Mouse (Mus musculus) kidney, postnatal 14 days (tissue): ENCODE data around the gene Arhgap10.
A peak's percentile ranks its signal among the peaks of the same experiment; 100 is the strongest.

Experiments
- DNase-seq: peaks from one replicate; pipeline ENCODE4 v3.0.0; 2022; ENCODE audit warnings: mixed read lengths

Gene Arhgap10

DNA sequence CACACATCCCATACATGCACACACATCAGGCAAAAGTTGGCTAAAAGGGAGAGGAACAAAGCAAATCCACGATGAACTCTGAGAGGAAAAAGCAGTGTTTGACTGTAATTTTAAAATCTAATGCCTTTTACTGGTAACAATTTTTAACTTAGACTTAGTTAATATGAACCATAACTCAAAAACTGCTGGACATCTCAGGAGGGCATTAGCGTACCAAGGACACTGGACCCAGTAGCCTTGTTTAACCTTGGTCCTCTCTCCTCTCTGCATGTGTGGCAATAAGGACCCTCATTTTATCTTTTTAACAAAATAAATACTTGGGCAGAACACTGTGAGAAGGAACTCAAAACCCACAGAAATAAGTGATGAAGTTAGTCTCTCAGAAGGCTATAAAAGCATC lies 78.1 kb downstream of the Arhgap10 start:
- no peak for DNase-seq

- DNase-seq, result no peak
Observed at GRCm38 (mm10) chr8:77437807-77438493, 79.8 kb downstream of the Arhgap10 start.

DNA sequence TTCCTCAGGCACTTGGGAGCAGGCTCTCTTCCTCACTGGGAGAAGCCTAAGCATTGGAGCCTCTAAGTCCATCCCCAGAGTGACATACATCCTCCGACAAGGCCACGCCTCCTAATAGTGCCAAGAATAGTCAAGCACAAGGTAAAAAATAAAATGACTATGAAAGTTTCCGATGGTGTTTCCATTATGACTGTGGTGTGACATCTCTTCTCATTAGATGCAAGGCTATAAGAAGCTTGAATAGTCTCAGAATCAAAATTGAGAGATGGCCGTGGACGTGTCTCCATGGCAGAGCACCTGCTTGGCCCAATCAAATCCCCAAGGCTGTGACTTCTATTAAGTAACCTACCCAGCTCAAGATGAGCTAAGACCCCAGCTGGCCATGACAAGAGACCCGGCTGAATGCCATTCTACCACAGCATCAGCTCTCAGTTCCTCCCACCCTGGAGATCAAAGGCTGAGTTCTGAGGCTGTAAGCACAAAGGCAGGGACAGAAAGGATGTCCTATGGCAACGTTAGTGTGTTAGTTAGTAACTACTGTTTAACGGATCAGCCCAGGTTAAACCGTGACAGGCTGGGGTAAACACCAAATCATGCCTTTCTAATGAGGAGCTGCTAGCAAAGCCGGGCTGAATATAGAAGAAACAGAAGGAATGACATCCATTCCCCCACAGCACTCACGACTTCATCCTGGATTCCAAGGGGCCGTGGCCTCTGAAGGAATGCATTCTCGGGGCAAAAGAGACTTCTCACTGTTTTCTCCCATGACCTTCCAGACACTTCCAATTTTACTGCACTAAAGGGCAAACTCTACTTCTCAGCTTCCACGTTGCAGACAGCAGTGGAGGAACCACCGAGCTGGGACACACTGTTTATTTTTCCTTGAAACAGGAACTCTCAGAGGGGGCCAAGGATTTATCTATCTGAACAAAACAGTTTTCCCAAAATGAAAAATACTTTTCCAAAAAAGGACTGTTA lies 81.5 kb downstream of the Arhgap10 start:
- DNase-seq, result peak; percentile 66

- no peak for DNase-seq
Observed at GRCm38 (mm10) chr8:77433221-77433620, 84.5 kb downstream of the Arhgap10 start.

DNA sequence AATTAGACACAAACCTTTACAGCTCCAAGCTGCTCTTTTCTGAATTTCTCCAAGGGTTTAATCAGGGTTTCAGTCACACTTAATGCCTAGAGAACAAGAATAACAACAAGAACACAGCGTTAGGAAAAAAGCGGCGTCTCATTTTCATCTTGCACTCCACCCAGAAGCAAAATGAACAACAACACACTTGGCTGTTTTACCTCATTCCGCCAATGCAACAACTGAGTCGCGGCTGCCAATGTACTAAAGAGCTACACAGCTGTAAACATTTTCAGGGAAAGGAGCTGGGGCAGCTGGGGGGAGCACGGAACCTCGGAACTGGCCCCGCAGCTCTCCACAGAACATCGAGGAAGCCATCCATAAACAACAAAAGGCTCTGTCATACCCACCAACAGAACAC lies 85.0 kb downstream of the Arhgap10 start:
- DNase-seq, result no peak

- no peak for DNase-seq
Observed at GRCm38 (mm10) chr8:77428420-77428819, 89.3 kb downstream of the Arhgap10 start.

- DNase-seq, result no peak
Observed at GRCm38 (mm10) chr8:77428015-77428414, 89.7 kb downstream of the Arhgap10 start.

DNA sequence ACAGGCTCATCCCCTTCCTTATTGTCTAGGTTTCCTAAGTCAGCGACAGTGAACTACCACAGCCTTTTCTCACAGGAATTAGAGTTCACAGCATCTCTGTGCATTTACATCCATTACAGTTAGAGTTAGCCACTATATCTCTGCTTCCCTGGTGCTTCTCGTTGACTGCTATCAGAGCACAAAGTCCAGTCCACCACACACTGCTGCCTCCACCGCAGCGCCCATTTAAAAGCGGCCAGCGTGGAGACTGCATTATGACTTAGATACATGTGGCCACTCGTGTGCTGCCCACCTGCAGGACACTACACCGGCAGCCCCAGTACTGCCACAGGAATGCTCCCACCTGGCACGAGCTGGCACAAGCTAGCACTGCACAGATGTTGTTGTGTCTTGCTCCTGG lies 90.3 kb downstream of the Arhgap10 start:
- no peak for DNase-seq

GRCm38 (mm10) chr8:77423850-77424249 lies 93.9 kb downstream of the Arhgap10 start:
- DNase-seq, result no peak

GRCm38 (mm10) chr8:77422632-77423252 lies 95.0 kb downstream of the Arhgap10 start:
- DNase-seq, result no peak

DNA sequence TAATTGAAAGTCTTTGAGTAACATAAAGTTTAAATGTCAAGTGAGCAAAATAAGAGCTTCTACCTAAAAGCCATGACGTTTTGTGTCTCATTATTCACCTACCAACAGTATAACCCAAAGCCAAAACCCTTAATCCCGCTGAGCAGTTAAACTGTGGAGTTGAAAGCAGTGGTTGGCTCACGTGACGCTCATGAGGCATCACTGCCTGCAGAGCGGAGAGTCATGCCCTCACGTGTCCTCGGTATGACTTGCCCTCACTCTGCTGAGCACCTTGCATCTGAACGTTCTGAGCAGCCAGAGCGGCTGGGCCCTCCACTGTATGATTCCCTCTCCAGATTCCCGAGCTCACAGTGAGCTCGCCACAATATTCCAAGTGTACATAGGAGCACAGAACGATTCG lies 96.2 kb downstream of the Arhgap10 start:
- no peak for DNase-seq

DNA sequence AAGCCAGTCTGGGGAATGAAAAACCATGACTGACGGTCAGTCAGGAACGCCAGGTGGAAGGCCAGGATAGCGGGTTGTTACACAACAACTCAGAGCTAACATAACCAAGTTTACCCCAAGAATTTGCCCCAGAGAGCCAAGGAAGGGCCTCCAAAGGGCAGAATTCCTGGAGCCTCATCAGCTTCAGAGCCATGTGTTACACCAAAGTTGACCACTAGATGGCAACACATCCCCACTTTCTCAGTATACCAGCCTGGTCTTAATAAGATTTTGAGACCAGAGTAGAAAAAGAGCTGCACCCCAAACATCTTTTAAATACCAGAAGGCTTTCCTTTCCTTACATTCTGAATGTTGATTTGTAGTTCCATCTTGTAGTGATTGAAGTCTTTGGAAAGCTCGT lies 98.0 kb downstream of the Arhgap10 start:
- peak; percentile 80 for DNase-seq

DNA sequence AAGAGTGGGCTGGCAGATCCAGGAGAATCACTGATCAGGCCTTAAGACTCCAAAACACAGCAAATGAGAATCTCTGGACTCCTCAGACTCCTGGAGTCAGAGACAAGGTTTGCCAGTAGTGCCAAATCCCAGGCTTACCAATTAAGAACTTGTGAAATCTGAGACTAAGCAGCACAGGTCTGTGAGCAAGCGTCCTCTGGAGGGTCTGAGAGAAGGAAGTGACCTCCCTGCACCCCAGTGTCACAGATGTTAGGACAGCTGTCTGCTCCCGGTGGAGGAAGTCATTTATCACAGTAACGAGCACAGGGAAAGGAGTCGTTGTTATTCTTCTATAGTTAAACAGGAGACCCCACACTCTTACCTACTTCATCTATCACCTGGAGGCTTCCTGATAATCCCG lies 101.0 kb downstream of the Arhgap10 start:
- no peak for DNase-seq

GRCm38 (mm10) chr8:77416034-77416433 lies 101.7 kb downstream of the Arhgap10 start:
- no peak for DNase-seq

GRCm38 (mm10) chr8:77411262-77411661 lies 106.5 kb downstream of the Arhgap10 start:
- DNase-seq, result no peak

DNA sequence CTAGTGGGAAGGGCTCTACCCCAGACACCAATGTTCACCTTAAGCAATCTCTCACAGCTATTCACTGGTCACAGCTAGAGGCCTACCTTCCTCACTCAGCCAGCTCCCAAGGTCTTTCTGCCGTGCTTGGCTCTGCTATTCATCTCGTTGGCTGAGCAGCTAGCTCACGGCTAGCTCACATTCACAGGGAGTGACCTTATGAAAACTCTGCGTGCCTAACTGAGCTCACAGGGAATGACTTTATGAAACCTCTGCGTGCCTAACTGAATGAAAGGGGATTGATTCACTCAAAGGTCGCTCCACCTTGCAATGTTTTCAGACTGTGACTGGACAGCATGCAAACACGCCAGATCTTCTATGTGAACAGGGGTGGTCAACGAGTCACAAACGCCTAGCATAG lies 107.4 kb downstream of the Arhgap10 start:
- DNase-seq, result no peak

DNA sequence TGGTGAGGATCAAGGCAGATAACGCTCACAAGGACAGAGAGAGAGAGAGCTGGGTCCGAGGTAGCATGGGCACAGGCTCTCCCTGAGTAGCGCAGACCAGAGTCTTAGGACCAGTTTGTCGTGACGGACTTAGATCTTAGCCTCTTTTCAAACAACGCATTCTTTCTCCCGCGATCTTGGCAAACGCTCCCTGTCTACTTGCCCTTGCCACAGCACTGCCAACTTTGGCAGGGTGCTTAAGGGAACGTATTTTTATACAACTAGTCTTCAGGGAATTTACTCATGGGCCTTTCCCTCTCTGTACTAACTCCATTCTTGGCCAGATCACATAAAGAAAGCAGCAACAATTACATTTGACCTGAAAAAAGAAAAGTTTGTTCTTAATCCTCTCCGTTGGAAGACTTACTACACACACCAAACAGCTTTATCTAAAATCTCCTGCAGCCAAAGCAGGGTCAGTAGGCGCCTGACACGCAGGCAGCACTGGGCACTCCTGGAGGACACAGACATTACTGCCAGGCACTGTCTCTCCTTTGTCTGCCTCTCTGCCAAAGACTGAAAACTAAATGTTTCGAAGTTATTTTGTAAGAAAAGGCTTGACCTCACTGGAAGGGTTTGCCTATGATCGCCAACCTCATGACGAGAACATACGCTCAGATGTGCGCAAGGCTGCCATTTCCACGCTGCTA lies 109.1 kb downstream of the Arhgap10 start:
- DNase-seq, result no peak

- no peak for DNase-seq
Observed at GRCm38 (mm10) chr8:77406846-77407245, 110.9 kb downstream of the Arhgap10 start.

GRCm38 (mm10) chr8:77406444-77406843 lies 111.3 kb downstream of the Arhgap10 start:
- no peak for DNase-seq

DNA sequence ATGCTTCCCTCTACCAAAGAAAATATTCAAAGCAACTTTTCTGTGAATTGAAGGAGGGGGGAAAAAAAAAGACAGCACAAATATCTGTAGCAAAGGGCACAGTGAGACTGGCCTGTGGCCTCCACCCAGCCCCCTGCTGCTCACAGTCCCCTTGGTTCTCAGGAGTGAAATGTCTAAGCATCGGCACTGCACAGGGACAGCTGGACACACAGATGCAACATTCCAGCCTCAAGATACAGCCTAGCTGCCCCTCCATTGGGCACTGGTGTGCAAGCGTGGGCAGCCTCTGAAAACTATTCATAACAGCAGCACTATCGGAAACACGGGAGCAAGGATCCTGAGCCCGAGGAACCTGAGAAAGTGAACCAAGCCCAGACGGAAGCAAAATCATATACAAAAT lies 113.7 kb downstream of the Arhgap10 start:
- DNase-seq, result no peak

DNA sequence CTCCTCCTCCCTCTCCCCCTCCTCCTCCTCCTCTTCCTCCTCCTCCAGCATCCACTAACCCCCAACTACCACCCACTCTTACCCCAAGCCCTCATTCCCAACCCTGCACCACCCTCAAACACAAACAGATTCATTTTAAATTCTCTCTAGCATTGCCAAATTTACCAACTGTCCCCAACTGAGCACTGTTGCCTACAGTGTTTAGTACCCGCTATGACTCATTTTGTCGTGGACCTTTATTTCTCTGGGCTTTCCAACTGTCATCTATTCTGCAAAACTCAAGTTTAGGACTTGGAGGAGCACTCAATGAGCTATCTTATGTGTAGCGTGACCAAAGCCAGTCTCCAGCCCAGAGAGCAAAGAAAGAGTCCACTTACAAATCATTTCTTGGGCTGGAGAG lies 115.8 kb downstream of the Arhgap10 start:
- DNase-seq, result no peak

- no peak for DNase-seq
Observed at GRCm38 (mm10) chr8:77401140-77401539, 116.6 kb downstream of the Arhgap10 start.

GRCm38 (mm10) chr8:77384080-77384479 lies 133.7 kb downstream of the Arhgap10 start:
- DNase-seq, result no peak
